ENCODE assay signal across 28 mouse cellular contexts in the genomic region with DNA sequence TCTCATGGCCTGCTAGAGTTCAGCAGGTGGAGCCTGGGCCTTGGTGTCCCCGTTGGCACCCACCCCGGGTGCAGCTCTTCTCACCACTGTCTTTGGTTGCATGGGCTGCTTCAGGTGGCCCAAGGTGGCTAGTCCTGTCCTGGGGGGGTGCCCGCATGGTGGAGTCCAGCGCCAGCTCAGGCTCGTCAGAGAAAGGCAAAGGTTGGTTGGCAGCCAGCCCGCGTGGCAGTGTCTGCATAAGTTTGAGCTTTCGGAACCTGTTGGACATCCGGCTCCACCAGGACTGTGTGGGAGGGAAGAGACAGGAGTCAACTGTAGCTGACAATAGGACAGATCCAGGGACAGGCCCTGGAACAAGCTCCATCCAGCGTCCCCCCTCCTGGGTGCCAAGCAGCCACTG. TPM values are rescaled to one million over a fixed set of nuclear protein-coding genes. Genes with fewer than 3 reads are reported as not detected.
DNase-seq lines count a peak whose midpoint lies in the region; ATAC-seq and TF ChIP-seq lines count a peak whose summit lies in the region.
"Had no signal": no experiment of that assay in that cellular context is flagged by ENCODE, and none has a peak within 500 bp of the region (broad histone marks: within the 10 kb centered on the region; RNA-seq: fewer than 3 reads in every experiment).

No protein-coding gene starts in this region.

- no peaks in the 10 kb centered on the region for H3K9me3 ChIP-seq in kidney, embryonic 14.5 days (ENCODE audit: control insufficient read depth, low read length)
- no peaks in the 10 kb centered on the region for H3K9me3 ChIP-seq in hindbrain, embryonic 13.5 days
- H3K9me3 ChIP-seq: embryonic facial prominence, embryonic 12.5 days; forebrain, embryonic 12.5 days; forebrain, embryonic 15.5 days; heart, embryonic 12.5 days; heart, embryonic 15.5 days; hindbrain, embryonic 10.5 days had no signal

- no peak overlapping the region for H3K27ac ChIP-seq in kidney, embryonic 14.5 days (ENCODE audit: low read depth, low read length)
- no peak overlapping the region for H3K27ac ChIP-seq in hindbrain, embryonic 13.5 days
- no peak overlapping the region for H3K27ac ChIP-seq in layer of hippocampus, adult 2 months
- H3K27ac ChIP-seq: embryonic facial prominence, embryonic 12.5 days; forebrain, embryonic 12.5 days; forebrain, embryonic 15.5 days; heart, embryonic 15.5 days; hindbrain, embryonic 10.5 days; hindbrain, embryonic 14.5 days; hindbrain, postnatal 0 days had no signal

- H3K4me3 ChIP-seq in kidney, embryonic 14.5 days (ENCODE audit: low read length), result no peak overlapping the region
- no peak overlapping the region for H3K4me3 ChIP-seq in hindbrain, embryonic 13.5 days
- no peak overlapping the region for H3K4me3 ChIP-seq in layer of hippocampus, adult 2 months
- H3K4me3 ChIP-seq: embryonic facial prominence, embryonic 12.5 days; erythroblast, embryonic 14.5 days; forebrain, embryonic 12.5 days; forebrain, embryonic 15.5 days; heart, embryonic 12.5 days; heart, embryonic 15.5 days; hindbrain, embryonic 10.5 days had no signal

- peaks cover 16% of the 10 kb centered on the region; the same call in 1 of the 2 replicates for H3K4me1 ChIP-seq in kidney, embryonic 14.5 days (ENCODE audit: control insufficient read depth, insufficient read depth, low read length)
- peaks cover 16% of the 10 kb centered on the region for H3K4me1 ChIP-seq in hindbrain, embryonic 13.5 days (replicated peaks)
- H3K4me1 ChIP-seq: forebrain, embryonic 12.5 days; forebrain, embryonic 15.5 days; heart, embryonic 12.5 days; heart, embryonic 15.5 days had no signal

- peaks cover 21% of the 10 kb centered on the region for H3K36me3 ChIP-seq in kidney, embryonic 14.5 days (ENCODE audit: control insufficient read depth, insufficient read depth, low read length)
- peaks cover 41% of the 10 kb centered on the region for H3K36me3 ChIP-seq in hindbrain, embryonic 13.5 days
- H3K36me3 ChIP-seq: heart, embryonic 15.5 days had no signal

- no peak overlapping the region for H3K4me2 ChIP-seq in kidney, embryonic 14.5 days (replicated peaks; ENCODE audit: low read depth, low read length)
- H3K4me2 ChIP-seq in hindbrain, embryonic 13.5 days, result no peak overlapping the region
- H3K4me2 ChIP-seq: embryonic facial prominence, embryonic 12.5 days; forebrain, embryonic 12.5 days; forebrain, embryonic 15.5 days; heart, embryonic 12.5 days; heart, embryonic 15.5 days; hindbrain, embryonic 14.5 days had no signal

- TF ChIP-seq CTCF in layer of hippocampus, adult 2 months (conservative IDR thresholded peaks at IDR 0.05), result no peak

- no peaks in the 10 kb centered on the region for H3K27me3 ChIP-seq in kidney, embryonic 14.5 days (ENCODE audit: control insufficient read depth, insufficient read depth, low read length)
- H3K27me3 ChIP-seq in hindbrain, embryonic 13.5 days, result 0 out of 2 replicates have a peak, but pooled peaks cover 5% of the 10 kb centered on the region
- H3K27me3 ChIP-seq: embryonic facial prominence, embryonic 12.5 days; forebrain, embryonic 12.5 days; forebrain, embryonic 15.5 days; heart, embryonic 12.5 days had no signal

- WGBS in kidney, embryonic 14.5 days, result 88% methylated on average over 10 of the region's 10 CpGs
- 91% methylated on average over 10 of the region's 10 CpGs for WGBS in hindbrain, embryonic 13.5 days

- no peak overlapping the region for H3K9ac ChIP-seq in kidney, embryonic 14.5 days (ENCODE audit: low read depth, low read length)
- H3K9ac ChIP-seq in hindbrain, embryonic 13.5 days, result no peak overlapping the region
- H3K9ac ChIP-seq: embryonic facial prominence, embryonic 12.5 days; forebrain, embryonic 12.5 days; forebrain, embryonic 15.5 days; heart, embryonic 12.5 days; heart, embryonic 15.5 days; hindbrain, embryonic 14.5 days had no signal

- DNase-seq in kidney, adult 11 months, result peak; percentile 91
- DNase-seq in kidney, adult 8-10 months, result peak; percentile 90
- peak; percentile 92 for DNase-seq in kidney, adult 9 months
- DNase-seq in kidney, postnatal 25 days, result peak; percentile 92 to 95
- no peak for DNase-seq in layer of hippocampus, adult 2 months (ENCODE audit: low spot score in 2 of 2)
- DNase-seq: adrenal gland, adult 8-10 months; adrenal gland, postnatal 36 days; cerebellum, adult 18-20 months; cerebellum, adult 9-10 months; cerebellum, postnatal 14 days; gastrocnemius, postnatal 36 days; heart, adult 18-20 months; heart, postnatal 10 days; heart, postnatal 36 days had no signal

- no peak for ATAC-seq in kidney, embryonic 14.5 days (ENCODE audit: low FRiP score, low TSS enrichment)
- ATAC-seq in CD4-positive, CD25-positive, alpha-beta regulatory T cell, adult 4 months, result no peak
- no peak for ATAC-seq in hindbrain, embryonic 13.5 days (ENCODE audit: low FRiP score)
- ATAC-seq: activated CD4-positive, CD25-positive, alpha-beta regulatory T cell, adult 4 months; forebrain, embryonic 15.5 days; hindbrain, postnatal 0 days had no signal

RNA-seq across cellular contexts. Expression of a gene that starts 17.6 kb away (rescaled TPM):
- polyA plus RNA-seq in kidney, embryonic 14.5 days (2014; fragmentation: Nextera tagmentation; extraction: Ambion mirVana), result 3.8 and 7.2 TPM in 2 replicates
- not detected for polyA plus RNA-seq in CD4-positive, CD25-positive, alpha-beta regulatory T cell, adult 4 months (2017; shearing (Covaris generic))
- 4.1 and 4.3 TPM in 2 replicates for polyA plus RNA-seq in hindbrain, embryonic 13.5 days (2015; fragmentation: Nextera tagmentation; extraction: Ambion mirVana)
- total RNA-seq in layer of hippocampus, adult 2 months (2021), result 10 to 100 TPM; 21.7 to 25.9 TPM
- polyA plus RNA-seq: activated CD4-positive, CD25-positive, alpha-beta regulatory T cell, adult 4 months; erythroblast, embryonic 14.5 days had no signal

RNA-seq across cellular contexts. Expression of a gene that starts 47.9 kb away (rescaled TPM):
- polyA plus RNA-seq in kidney, embryonic 14.5 days (2014; fragmentation: Nextera tagmentation; extraction: Ambion mirVana), result 0.06 and 0.43 TPM in 2 replicates
- under 1 TPM in 1 of 2 experiments, not detected in 1; 0.32 TPM for polyA plus RNA-seq in CD4-positive, CD25-positive, alpha-beta regulatory T cell, adult 4 months (2017; shearing (Covaris generic))
- 4.0 and 4.8 TPM in 2 replicates for polyA plus RNA-seq in hindbrain, embryonic 13.5 days (2015; fragmentation: Nextera tagmentation; extraction: Ambion mirVana)
- total RNA-seq in layer of hippocampus, adult 2 months (2021), result 100 to 1,000 TPM; 203 to 223 TPM
- total RNA-seq: heart, adult 18-20 months; heart, postnatal 36 days had no signal
- polyA plus RNA-seq: C2C12; erythroblast, embryonic 14.5 days had no signal

RNA-seq across cellular contexts. Expression of a gene that starts 52.1 kb away (rescaled TPM):
- 7.0 and 10.0 TPM in 2 replicates for polyA plus RNA-seq in kidney, embryonic 14.5 days (2014; fragmentation: Nextera tagmentation; extraction: Ambion mirVana)
- polyA plus RNA-seq in CD4-positive, CD25-positive, alpha-beta regulatory T cell, adult 4 months (2017; shearing (Covaris generic)), result 1 to 10 TPM; 5.3 to 8.7 TPM
- polyA plus RNA-seq in hindbrain, embryonic 13.5 days (2015; fragmentation: Nextera tagmentation; extraction: Ambion mirVana), result 1.1 and 1.5 TPM in 2 replicates
- under 1 TPM; 0.69 to 0.97 TPM for total RNA-seq in layer of hippocampus, adult 2 months (2021)
- total RNA-seq: gastrocnemius, postnatal 36 days had no signal
- polyA plus RNA-seq: erythroblast, embryonic 14.5 days had no signal

Comparison
In these comparisons a context has a peak if more than half of its experiments do, and no peak if none do; other contexts are left out.
1. DNase-seq: peak in kidney, adult 11 months (single experiment), kidney, adult 8-10 months (2 of 2), kidney, adult 9 months (single experiment) and kidney, postnatal 25 days (2 of 2); none in layer of hippocampus, adult 2 months (0 of 2).